Mouse (Mus musculus) myocyte (in vitro differentiated cells): ENCODE results near the gene Eomes. TPM values are rescaled to one million over a fixed set of nuclear protein-coding genes. Genes with fewer than 3 reads are reported as not detected.

Source experiments
- H3K27me3 ChIP-seq: one replicate; pipeline ENCODE4 v1.6.1; 2011; ENCODE audit not compliant: control insufficient read depth, insufficient read depth, insufficient read length
- H3K36me3 ChIP-seq: one replicate; pipeline ENCODE4 v1.6.1; 2011; ENCODE audit not compliant: control insufficient read depth, insufficient read depth
- H3K4me2 ChIP-seq: one replicate; pipeline ENCODE4 v1.6.1; 2011; ENCODE audit warnings: low read depth, control low read depth
- H3K4me3 ChIP-seq: one replicate; pipeline ENCODE4 v1.5.1; 2011; ENCODE audit warnings: mild to moderate bottlenecking, control low read depth, moderate library complexity
- H3K79me2 ChIP-seq: one replicate; pipeline ENCODE4 v1.6.1; 2011; ENCODE audit not compliant: control insufficient read depth, insufficient read depth
- H3ac ChIP-seq: one replicate; pipeline ENCODE4 v1.6.1; 2011; ENCODE audit not compliant: control insufficient read depth, insufficient read length
- CEBPB ChIP-seq: IDR thresholded peaks from 2 replicates; pipeline ENCODE4 v1.6.1; 2011; ENCODE audit warnings: mild to moderate bottlenecking, moderate library complexity; ENCODE audit not compliant: poor library complexity, insufficient read depth, severe bottlenecking
- E2F4 ChIP-seq: IDR thresholded peaks from one replicate; pipeline ENCODE4 v1.6.1; 2011; ENCODE audit warnings: mild to moderate bottlenecking, control low read depth, moderate library complexity; ENCODE audit not compliant: insufficient read depth
- MAX ChIP-seq: IDR thresholded peaks from one replicate; pipeline ENCODE4 v1.6.1; 2011; ENCODE audit warnings: low read depth, mild to moderate bottlenecking, control low read depth
- MYOD1 ChIP-seq, 3 experiments: IDR thresholded peaks; one replicate each; pipeline ENCODE4 v1.6.1; 2011; ENCODE audit warnings: control low read depth in 2 of 3, low read depth in 2 of 3, mild to moderate bottlenecking in 2 of 3, moderate library complexity in 1 of 3; ENCODE audit not compliant: insufficient read length in 2 of 3, control insufficient read depth in 1 of 3
- MYOG ChIP-seq, 3 experiments: IDR thresholded peaks; one replicate each; pipeline ENCODE4 v1.6.1; 2011; ENCODE audit warnings: control low read depth in 2 of 3, low read depth in 2 of 3, mild to moderate bottlenecking in 2 of 3; ENCODE audit not compliant: insufficient read length in 2 of 3, control insufficient read depth in 1 of 3, insufficient read depth in 1 of 3
- POLR2A ChIP-seq: IDR thresholded peaks from one replicate; pipeline ENCODE4 v1.6.1; 2011; ENCODE audit warnings: low read depth, mild to moderate bottlenecking, control low read depth, moderate library complexity; ENCODE audit not compliant: insufficient read length
- POLR2AphosphoS2 ChIP-seq: IDR thresholded peaks from one replicate; pipeline ENCODE4 v1.6.1; 2011; ENCODE audit warnings: low read depth, control low read depth; ENCODE audit not compliant: insufficient read length
- REST ChIP-seq: IDR thresholded peaks from one replicate; pipeline ENCODE4 v1.6.1; 2011; ENCODE audit warnings: mild to moderate bottlenecking, control low read depth, moderate library complexity; ENCODE audit not compliant: insufficient read depth, insufficient read length
- SRF ChIP-seq: IDR thresholded peaks from one replicate; pipeline ENCODE4 v1.6.1; 2011; ENCODE audit warnings: low read depth; ENCODE audit not compliant: control insufficient read depth, insufficient read length
- TCF12 ChIP-seq: IDR thresholded peaks from one replicate; pipeline ENCODE4 v1.6.1; 2011; ENCODE audit warnings: mild to moderate bottlenecking, control low read depth; ENCODE audit not compliant: poor library complexity, insufficient read depth, severe bottlenecking
- TCF3 ChIP-seq: IDR thresholded peaks from one replicate; pipeline ENCODE4 v1.6.1; 2011; ENCODE audit warnings: low read depth, control low read depth; ENCODE audit not compliant: insufficient read length
- USF1 ChIP-seq: IDR thresholded peaks from one replicate; pipeline ENCODE4 v1.6.1; 2011; ENCODE audit warnings: low read depth, mild to moderate bottlenecking, control low read depth, moderate library complexity
- polyA plus RNA-seq: library from polyadenylated mRNA; unstranded; fragments of >200 nt; fragmentation: generic; extraction: Trizol; gene quantifications from one replicate; pipeline ENCODE4 v1.2.1, GENCODE M21; 2012; ENCODE audit warnings: missing spikeins

Gene Eomes
- polyA plus RNA-seq, 1 experiment, result 0.04 TPM

- H3K79me2 ChIP-seq, result no peaks in the 10 kb centered on the region
- no peak overlapping the region for H3ac ChIP-seq
- TF ChIP-seq TCF3, result no peak
- TF ChIP-seq MAX, result no peak
- TF ChIP-seq SRF, result no peak
- TF ChIP-seq MYOD1 (IDR thresholded peaks at IDR 0.05; ENCODE audit: control insufficient read depth in 1 of 3, insufficient read length in 2 of 3, low read depth in 2 of 3), result no peak
- no peak for TF ChIP-seq USF1
- no peak for TF ChIP-seq E2F4
- TF ChIP-seq MYOG (IDR thresholded peaks at IDR 0.05; ENCODE audit: control insufficient read depth in 1 of 3, insufficient read depth in 1 of 3, insufficient read length in 2 of 3, low read depth in 2 of 3), result no peak
- peaks cover 37% of the 10 kb centered on the region for H3K27me3 ChIP-seq
- H3K4me3 ChIP-seq, result no peak overlapping the region
- peak overlapping the region; percentile 77 for H3K4me2 ChIP-seq
- no peaks in the 10 kb centered on the region for H3K36me3 ChIP-seq
Observed at GRCm38 (mm10) chr9:118478839-118479507, 961 bp downstream of the Eomes start.

GRCm38 (mm10) chr9:118479508-118480291, 1.7 kb downstream of the Eomes start:
- Histone ChIP-seq H3K79me2 (no peaks in the 10 kb centered on the region), H3K36me3 (no peaks in the 10 kb centered on the region), H3ac (no peak overlapping the region), H3K4me2 (no peak overlapping the region), H3K27me3 (peaks cover 32% of the 10 kb centered on the region), H3K4me3 (no peak overlapping the region)
- no peak for TF ChIP-seq TCF12
- TF ChIP-seq MYOG (IDR thresholded peaks at IDR 0.05; ENCODE audit: control insufficient read depth in 1 of 3, insufficient read depth in 1 of 3, insufficient read length in 2 of 3, low read depth in 2 of 3), result no peak
- no peak for TF ChIP-seq TCF3
- no peak for TF ChIP-seq MYOD1 (IDR thresholded peaks at IDR 0.05; ENCODE audit: control insufficient read depth in 1 of 3, insufficient read length in 2 of 3, low read depth in 2 of 3)
- TF ChIP-seq E2F4, result no peak
- TF ChIP-seq POLR2AphosphoS2, result no peak

GRCm38 (mm10) chr9:118480292-118480690, 2.3 kb downstream of the Eomes start:
- TF ChIP-seq MYOG (IDR thresholded peaks at IDR 0.05; ENCODE audit: control insufficient read depth in 1 of 3, insufficient read depth in 1 of 3, insufficient read length in 2 of 3, low read depth in 2 of 3) (no peak), POLR2AphosphoS2 (no peak), SRF (no peak), REST (no peak), USF1 (no peak), CEBPB (no peak), MYOD1 (IDR thresholded peaks at IDR 0.05; ENCODE audit: control insufficient read depth in 1 of 3, insufficient read length in 2 of 3, low read depth in 2 of 3) (no peak), TCF3 (no peak), TCF12 (no peak), POLR2A (no peak), MAX (no peak), E2F4 (no peak)
- Histone ChIP-seq H3ac (no peak overlapping the region), H3K27me3 (peaks cover 32% of the 10 kb centered on the region), H3K79me2 (no peaks in the 10 kb centered on the region), H3K4me3 (no peak overlapping the region), H3K36me3 (no peaks in the 10 kb centered on the region), H3K4me2 (no peak overlapping the region)

- Histone ChIP-seq H3K4me3 (no peak overlapping the region), H3K79me2 (no peaks in the 10 kb centered on the region), H3K36me3 (no peaks in the 10 kb centered on the region), H3K4me2 (no peak overlapping the region), H3K27me3 (peaks cover 22% of the 10 kb centered on the region), H3ac (no peak overlapping the region)
- TF ChIP-seq TCF3 (no peak), USF1 (no peak), MYOG (IDR thresholded peaks at IDR 0.05; ENCODE audit: control insufficient read depth in 1 of 3, insufficient read depth in 1 of 3, insufficient read length in 2 of 3, low read depth in 2 of 3) (no peak), POLR2AphosphoS2 (no peak), MAX (no peak), CEBPB (no peak), E2F4 (no peak), MYOD1 (IDR thresholded peaks at IDR 0.05; ENCODE audit: control insufficient read depth in 1 of 3, insufficient read length in 2 of 3, low read depth in 2 of 3) (no peak), SRF (no peak), TCF12 (no peak), POLR2A (no peak)
Observed at GRCm38 (mm10) chr9:118482210-118482609, 4.2 kb downstream of the Eomes start.
